Mouse (Mus musculus) erythroblast, adult 5-6 weeks (primary cell): ENCODE measurements around the gene Naa80. TPM values are rescaled to one million over a fixed set of nuclear protein-coding genes. Genes with fewer than 3 reads are reported as not detected.

Experiments used
- ATAC-seq: replicated peaks from 2 replicates; pipeline ENCODE4 v1.8.0; 2016; ENCODE audit warnings: moderate number of reproducible peaks, mild to moderate bottlenecking, moderate TSS enrichment, inconsistent platforms; ENCODE audit not compliant: poor library complexity, low FRiP score, severe bottlenecking
- total RNA-seq, 2 experiments: library from RNA; stranded (forward) in 1 of 2; stranded (reverse) in 1 of 2; fragments of 150-400 nt in 1 of 2; fragments of 200-764, 138-1000 nt in 1 of 2; gene quantifications; 2 replicates each; pipeline versions ENCODE4 v1.2.3 to v1.2.4; 2015 to 2017; ENCODE audit warnings: low replicate concordance in 2 of 2

Naa80 gene
- total RNA-seq, 2 experiments from 2014 or later, result 17.9 to 20.2 TPM

DNA sequence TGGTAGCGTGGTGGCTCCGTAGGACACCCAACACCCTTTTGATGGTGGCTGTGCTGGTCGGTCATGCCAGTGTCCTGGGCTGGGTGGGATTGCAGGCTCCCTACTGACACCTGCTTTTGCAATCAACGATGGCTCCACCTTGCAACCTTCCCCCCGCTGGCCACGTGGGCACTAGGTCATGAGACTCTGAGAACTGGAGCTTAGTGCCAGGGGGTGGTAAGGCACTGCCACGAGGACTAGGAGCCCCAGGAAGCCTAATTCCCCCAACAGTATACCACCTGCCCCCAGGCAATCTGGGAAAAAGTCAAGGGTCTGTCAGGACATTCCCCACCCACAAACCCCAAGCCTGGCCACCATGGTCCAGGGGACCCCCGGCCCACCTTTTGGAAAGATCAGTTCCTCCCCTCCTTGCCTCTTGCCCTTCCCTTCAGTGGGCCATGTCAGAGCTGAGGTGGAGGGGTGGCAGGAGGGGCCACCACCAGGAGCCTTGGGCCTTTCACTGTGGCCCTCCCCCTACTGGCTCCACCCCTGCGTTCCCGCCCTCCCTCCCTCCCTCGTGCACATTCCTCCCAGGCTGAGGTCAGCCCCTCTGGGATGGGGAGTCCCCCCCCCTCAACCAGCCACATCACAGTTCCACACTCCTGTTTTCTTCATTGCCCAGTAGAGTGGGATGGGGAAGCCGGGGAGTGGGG is 30.2 kb downstream of the Naa80 start, which contains the start of gene Sema3b:
Gene Sema3b, minus strand, starts transcription at position 489 of the 692 bp plus-strand sequence.
- no peak for ATAC-seq

DNA sequence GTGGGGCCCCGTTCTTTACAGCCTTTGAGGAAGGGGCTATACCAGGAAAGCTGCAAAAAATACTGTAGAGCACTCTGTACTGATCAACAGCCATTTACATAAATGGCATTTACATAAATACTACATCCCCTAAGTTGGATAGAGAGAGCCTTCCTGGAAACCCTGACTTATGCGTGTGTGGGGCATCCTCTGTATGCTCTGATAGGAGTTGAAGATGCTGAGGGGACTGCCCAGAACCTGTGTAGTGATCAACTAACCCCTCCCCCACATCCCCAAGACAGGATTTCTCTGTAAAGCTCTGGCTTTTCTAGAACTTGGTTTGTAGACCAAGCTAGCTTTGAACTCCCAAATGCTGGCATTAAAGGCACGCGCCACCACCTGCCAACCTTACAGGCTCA is 30.7 kb downstream of the Naa80 start:
- ATAC-seq, result no peak

DNA sequence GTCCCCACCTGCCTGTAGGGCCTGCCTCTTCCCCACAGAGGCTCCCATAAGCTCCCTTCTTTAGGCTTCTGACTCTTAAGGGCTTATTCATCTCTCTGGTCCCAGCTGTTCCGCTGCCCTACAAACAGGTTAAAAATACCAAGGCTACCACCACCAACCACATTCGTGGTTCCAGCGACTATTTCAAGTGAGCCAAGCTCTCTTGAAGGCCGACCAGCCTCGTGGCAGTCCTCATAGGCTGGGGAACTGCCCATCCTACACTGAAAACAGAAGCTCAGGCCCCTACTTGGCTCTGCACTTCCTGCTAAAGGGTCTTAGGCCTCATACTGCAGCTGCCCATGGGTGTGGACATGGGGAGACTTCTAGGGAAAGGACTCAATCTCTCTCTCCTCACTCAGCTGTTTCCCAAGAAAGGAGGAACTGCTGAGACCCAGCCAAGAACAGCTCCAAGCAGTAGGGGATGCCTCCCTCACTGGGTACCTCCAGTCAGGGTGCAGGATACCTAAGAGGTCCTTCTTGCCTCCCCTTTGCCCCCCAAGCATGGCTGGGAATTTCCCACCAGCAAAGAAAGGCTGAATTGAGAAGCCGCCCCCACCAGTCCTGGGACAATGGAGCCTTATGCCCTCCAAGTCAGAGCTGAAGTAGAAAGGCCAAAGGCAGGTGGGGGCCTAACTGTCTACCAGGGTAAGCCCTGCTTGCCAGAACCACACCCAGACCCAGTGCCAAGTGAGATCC is 32.9 kb downstream of the Naa80 start:
- ATAC-seq, result no peak

DNA sequence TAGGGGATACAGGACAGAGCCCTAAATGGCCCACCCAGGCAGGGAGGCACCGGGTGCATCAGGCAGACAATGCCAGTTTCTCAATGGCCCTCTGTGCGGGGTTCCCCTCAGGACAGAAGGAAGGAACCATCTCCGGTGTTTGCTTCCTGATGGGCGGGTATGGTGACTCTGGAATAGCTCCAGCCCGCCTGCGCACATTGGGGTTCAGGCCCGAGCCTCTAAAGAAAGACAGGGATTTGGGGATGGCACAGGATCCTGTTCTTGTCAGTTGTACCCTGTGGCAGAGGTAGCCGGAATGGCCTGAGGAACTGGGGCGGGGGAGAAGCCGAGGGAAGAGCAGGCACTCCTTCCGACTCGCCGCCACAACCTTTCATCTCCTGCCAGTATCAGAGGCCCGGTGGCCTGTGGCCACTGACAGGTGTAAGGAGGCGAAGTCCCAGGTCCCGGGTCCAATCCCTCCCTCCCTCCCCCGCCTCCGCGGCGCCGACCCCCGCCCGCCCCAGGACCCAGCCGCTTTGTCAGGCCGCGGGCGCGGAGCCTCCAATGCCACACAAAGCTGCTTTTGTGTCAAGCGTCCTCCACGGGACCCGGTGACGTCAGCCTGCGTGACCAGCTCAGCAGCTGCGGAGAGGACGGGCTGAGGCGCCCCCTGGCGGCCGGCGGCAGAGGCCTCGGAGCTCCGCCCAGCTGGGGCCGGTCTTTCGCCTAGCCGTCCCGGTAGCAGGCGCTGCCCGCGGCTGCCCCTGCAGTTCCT is 33.7 kb downstream of the Naa80 start:
- peak; percentile 90 for ATAC-seq

DNA sequence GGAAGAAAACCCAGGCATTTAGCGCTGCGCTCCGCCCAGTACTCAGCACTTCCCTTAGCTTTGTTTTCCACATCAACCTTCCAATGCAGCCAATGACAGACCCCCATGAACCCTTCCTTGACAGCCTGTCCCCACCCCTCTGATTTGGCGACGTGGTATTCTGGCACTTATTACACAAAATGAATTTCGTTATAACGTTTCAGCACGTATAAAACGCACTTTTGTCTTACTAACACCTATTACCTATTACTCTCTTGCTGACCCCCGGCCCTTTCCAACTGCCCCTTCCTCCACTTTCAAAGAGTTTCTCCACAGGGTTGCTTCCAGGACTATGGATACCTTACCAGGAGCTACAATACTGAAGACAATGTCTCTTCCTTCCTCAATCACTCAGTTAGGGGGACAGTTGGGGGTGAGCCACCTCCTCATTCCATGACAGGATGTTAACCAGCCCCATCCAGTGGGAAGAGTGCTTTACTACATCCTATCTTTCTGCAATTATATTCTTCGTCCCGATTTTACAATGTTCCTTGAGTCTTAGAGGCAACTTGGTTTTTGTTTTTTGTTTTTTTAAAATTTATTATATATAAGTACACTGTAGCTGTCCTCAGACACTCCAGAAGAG is 34.4 kb downstream of the Naa80 start:
- ATAC-seq, result no peak

DNA sequence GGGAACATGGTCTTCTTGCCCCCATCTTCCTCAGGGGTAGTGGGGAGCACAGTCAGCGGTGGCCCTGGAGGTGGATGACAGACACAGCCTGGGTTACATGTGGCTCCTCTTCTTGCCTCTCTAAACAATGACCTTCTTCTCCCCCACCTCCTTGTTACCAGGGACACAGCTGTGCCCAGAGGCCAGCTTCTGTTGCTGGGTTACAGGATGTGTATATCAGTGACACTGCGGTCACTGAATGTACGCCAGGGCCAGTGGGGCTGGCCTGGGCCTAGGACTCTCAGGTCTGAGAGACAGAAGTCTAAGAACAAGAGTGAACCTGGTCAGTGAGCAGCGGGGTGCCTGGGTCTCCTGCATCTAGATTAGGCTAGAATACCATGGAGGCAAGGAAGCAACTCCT is 36.3 kb downstream of the Naa80 start:
- ATAC-seq, result no peak

DNA sequence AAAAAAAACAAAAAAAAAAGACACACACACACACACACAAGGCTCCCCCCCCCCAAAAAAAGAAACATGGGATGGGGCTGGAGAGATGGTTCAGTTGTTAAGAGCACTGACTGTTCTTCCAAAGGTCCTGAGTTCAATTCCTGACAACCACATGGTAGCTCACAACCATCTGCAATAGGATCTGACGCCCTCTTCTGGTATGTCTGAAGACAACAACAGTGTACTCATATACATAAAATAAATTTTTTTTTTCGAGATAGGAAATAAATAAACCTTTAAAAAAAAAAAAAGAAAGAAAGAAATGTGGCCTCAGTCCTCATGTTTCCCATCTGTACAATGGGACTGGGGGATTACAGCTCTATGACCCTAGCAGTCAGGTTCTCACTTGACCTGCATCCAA is 38.8 kb downstream of the Naa80 start:
- no peak for ATAC-seq

DNA sequence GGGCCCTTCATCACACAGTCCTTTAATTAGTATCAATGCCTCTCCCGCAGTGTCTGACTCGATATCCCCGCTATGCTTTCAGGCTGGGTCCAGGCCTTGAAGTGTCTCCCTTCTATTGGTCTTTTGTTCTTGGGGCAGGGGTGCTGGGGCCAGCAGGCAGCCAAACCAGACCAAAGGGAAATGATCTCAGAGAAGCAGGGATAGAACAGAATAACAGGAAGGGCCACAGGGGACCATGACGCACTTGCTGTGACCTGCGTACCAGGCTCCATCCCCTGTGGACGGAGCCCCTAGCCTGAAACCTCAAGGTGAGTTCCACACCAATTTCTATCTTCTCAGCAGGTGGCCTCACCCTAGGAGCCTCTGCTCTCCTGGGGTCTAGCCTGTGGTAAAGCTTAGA is 39.4 kb downstream of the Naa80 start:
- no peak for ATAC-seq

DNA sequence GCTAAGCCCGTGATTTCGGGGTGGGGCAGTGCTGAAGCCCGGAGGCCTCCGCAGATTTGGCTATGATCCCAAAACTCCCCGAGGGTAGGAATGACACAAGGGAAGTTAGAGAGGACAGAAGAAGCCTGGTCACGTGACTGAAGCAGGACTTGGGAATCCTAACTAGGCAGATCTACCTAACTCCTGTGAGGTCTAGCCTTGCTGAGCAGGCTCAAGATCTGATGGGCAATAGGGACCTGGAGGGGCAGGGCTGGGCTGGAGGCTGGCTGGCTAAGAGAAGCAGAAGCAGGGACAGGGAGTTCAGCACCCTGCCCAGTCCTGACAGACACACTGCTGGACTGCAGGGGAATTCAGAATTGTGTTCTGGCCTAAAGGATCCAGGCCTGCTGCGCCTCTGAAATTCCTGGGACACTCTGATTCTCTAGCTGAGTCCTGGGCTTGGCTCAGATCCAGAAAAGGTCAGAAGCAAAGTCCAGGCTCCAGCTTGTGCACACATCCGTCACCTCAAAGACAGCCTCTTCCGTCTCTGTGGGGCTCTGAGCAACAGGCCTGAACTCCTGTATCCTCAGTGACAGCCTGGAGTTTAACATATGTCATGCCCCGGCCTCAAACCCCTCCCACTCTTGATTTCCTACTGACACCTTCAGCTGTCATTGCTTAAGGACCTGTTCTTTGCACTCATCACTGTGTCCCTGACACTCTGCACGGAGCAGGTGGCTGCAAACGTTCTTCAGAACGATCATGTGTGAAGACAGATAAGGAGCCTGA is 40.3 kb downstream of the Naa80 start:
- ATAC-seq, result no peak

DNA sequence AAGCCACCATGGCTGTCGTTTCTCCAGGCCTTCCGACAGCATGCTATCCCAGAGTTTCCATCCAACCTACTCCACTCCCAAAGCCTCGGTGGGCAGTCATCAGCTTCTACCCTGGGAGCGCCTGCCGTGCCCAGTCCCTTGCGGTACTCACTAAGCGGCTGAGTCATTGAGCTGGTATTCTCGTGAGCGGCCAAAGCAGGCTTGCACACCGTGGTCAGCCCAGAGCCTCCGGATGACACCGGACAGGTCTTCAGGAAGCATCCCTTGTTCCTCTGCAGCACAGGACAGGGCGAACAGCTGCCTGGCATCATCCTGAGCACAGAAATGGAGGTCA is 40.8 kb downstream of the Naa80 start:
- no peak for ATAC-seq

DNA sequence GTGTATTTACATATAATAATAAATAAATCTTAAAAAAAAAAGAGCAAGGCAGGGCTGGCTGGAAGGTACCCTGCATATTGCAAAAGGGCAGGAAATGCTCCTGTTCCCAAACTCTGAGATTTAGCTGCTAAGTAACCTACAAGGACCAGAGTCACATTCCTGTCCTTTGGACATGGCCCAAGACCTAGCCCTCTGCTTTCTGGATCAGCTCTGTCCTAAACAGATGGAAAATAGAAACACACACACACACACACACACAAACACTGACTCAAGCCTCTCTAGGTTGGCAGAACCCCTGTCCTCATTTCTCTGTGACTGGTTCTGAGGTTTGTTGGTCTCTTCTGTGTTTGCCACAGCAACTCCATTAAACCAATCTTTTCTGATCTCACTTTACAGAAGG is 42.3 kb downstream of the Naa80 start:
- no peak for ATAC-seq

DNA sequence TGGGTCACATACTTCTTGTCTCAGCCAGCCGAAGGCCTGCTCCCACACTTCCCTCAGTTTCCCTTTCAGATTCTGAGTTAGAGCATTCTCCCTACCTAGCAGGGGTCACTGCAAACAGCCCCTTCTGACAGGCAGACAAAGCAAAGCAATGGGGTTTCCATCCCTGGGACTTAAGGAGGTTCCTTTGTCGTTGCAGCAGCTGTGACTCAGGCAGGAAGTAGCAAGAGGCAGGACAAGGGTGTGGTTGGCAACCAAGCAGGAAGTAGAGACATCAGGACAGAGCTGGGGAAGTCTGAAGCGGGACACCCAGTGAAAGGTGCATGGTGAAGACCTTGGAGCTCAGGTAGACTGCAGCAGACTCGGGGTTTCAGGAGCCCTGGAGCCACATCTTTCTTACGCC is 45.9 kb downstream of the Naa80 start:
- ATAC-seq, result no peak

DNA sequence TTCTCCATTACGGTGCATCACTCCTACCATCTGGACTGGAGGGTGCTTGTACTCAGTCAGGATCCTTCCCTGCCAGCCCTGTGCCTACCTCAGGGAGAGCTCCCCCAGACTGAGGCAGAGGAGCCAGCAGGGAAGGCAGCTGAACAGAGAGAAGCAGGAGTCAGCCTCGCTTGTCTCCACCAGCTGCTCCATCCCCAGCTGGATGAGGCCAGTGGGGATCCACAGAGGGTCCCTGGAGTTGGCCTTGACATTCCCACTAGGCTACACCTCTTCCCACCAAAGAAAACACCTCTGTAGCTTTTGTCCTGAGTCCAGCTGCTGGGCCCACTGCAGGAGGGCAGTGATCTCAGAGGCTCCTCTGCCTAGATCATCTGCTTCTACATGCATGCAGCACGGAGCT is 46.3 kb downstream of the Naa80 start:
- ATAC-seq, result no peak

DNA sequence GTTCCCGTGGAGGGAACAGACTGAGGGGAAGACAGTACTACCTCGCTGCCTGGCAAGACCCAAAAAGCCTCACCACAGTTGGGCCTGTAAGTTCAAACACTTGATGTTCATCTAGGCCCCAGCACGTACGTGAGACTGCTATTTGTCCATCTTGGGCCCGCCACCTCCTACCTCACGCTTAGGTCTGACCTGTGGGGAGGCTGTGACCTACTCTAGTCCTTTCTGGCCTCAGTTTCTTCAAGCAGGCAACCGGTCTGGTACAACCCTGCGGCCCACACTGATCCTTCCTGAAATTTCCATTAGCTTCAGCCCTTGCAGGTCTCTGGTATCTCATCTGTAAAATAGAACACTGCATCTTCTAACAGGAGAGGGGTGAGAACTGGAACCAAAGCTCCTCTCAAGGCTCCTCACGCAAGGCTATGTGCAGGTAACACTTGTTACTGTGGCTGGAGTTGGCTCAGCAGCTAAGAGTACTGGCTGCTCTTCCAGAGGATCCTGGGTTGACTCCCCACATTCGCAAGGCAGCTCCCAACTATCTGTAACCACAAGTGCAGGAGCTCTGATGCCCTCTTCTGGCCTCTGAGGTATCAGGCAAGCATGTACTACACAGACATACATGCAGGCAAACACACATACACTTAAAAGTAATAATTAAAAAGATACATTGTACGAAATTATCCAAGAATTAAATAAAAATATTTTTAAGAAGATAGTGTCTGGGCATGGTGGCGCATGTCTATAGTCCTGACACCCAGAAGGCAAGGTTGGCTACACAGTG is 46.9 kb downstream of the Naa80 start:
- ATAC-seq, result no peak

DNA sequence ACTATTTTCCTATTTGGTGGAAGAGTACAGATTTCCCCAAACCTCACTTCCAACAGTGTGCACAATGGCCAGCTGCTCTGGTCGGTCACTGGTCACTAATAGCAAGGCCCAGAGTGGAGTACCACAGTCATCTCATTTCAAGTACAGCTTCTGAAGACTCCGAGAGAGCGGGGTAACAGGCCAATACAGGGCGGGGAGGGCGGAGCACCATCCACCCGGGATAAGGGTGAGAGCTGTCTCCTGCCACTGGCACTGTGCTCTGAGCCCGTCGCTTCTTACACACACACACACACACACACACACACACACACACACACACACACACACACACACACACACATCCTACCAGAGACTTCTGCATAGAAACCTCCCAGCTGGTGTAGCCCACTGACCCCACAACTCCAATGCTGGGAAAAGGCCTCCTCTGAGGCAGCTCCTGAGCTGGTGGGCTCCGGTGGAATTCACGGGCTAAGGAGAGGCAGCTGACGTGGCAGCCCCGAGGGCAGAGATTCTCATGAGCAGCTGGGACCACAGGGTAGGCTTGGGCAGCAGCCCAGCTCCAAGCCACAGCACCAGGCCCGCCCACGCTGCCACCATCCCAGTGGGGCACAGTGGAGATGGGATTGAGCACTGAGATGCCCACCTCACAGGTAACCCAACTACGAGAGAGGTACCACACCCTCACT is 47.6 kb downstream of the Naa80 start:
- peak; percentile 27; the same call in 1 of the 2 replicates for ATAC-seq

DNA sequence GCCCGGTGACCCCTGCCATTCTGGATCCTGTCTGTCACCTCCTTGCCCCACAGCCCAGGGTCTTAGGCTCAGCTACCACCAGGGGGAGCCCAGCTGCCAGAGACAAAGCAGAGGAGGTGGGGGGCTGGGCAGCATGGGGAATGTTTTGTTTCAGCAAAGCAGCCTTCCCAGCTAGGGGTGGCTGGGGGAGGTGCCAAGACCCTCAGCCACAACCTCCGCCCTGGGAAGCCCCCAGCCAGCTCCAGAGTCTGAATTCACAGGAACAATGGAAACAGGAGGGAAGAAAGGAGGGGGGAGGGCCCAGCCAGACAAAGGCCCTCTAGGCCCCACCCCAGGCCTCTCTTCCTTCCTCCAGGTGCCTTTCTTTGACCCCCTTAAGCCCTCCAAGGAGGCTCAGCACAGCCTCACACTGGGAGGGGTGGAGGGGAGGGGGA is 48.2 kb downstream of the Naa80 start:
- ATAC-seq, result peak; percentile 56

DNA sequence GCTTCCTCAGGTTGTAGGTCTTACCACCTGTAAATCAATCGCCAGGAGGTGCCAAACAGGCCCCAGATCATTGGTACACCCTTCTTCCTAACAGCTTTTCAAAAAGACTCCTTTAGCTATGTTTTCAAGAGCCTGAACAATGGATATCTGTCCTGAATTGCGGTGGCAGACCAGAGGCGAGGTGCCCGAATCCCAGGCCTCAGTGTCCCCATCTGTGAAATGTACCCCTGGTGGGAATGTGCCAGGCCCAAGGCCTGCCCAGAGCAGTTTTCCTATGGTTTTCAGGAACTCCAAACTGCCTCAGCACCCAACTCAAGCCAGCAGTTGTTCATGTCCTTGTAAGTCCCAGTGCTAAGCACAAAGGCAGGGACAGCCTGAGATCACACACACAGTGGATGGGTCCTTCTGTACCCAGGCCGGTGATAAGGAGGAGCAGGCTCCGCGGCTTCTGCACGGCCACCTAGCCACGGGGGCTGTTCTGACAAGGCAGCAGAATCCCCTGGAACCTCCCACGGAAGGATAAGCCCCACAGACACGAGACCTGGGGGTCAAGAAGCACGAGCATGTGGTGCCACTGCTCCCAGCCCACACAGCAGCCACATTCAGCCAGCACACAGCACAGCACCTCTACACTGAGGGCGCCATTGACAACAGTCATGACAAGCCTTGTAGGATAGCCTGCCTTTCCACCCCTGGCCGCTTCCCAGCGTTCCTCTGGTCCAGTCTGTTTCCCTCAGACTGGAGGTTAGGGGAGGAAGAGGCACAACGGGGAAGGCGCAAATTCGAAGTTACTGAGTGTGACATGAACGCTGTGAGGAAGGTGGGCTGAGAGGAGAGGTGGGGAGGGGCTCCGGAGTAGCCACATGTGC is 48.9 kb downstream of the Naa80 start:
- no peak for ATAC-seq
